Mouse (Mus musculus) heart, postnatal 36 days (tissue): Measurements from ENCODE around the gene Fabp2. TPM values are rescaled to one million over a fixed set of nuclear protein-coding genes. Genes with fewer than 3 reads are reported as not detected.

Source experiments
- DNase-seq, 2 experiments: peaks; one replicate each; pipeline ENCODE4 v3.0.0; 2021 to 2022
- intact Hi-C: fragments of 180-260 bp; cut with DNase I; formaldehyde crosslinking; loops from one replicate; pipeline ENCODE4 v1.15.1; 2025
- total RNA-seq, 2 experiments: library from RNA; stranded (reverse); gene quantifications; 2 replicates each; pipeline ENCODE4 v1.2.3; 2021

The Fabp2 gene
- total RNA-seq, result not detected

DNA sequence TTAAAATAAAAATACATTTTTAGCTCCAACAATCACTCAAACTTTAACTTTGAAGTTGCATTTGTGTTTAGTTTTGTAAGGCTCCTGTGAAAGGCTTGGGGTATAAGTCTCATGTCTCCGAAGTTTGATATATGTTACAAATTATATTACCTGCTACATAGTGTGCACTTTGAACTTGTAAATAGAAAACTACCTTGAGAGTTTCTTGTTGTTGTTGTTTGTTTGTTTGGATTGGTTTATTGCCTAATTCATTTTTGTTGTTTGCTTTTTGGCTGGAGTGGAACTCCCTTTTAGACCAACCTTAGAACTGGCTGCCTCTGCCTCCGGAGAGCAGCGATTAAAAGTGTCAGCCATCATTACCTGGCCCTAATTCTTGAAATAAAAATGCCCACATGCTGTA lies at the start of gene Fabp2:
Fabp2 (plus strand) TSS at position 301 of the 400 bp plus-strand sequence.
- intact Hi-C loops, result no loop called here

DNA sequence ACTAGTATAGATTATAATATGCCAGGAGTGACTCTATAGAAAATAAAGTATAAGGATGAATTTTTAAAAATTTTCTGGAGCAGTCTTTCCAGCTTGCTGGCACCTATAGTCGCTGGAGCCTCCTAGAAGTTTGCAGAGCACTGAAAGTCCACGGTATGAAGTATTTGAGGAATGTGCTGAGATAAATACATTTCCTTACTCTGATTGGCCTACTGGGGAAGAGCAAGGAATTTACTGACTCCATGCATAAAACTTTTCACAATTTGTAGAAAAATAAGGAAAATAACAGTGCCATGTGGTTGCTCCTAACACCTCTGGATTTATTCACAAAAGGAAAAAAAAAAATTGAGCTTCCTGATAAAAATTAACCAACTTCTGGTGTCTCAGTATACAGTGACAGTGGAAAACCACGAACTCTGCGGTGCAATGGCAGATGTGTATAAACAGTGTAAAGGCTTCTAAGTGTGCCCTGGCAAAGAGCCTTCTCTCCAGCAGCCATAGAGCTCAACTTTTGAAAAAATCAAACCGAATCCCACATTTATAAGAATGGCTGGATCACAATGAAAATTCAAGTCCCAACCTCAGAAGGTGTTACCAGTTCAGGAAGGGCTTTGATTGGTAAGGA lies 46.4 kb upstream of the Fabp2 start:
- DNase-seq, result no peak
- intact Hi-C loops, result no loop called here

More for the DNA sequence above, at the start of gene Fabp2:
- no peak for DNase-seq

DNA sequence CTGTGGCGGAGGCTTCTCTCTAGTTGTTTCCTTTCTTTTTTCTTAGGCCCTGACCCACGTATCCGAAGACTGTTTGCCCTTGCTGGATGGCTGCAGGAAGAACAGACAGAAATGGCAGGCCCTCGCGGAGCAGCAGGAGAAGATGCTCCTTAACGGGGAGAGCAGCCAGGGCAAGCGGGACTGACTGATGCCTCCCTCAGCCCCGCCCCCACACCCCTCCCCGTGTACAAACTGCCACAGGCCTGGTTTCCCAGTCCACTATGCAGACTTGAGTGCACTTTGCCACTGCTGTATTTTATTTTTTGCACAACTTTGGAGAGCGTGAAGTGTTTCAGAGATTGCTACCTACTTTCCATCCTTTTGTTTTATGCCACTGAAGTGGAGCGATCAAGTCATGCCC lies 39.7 kb upstream of the Fabp2 start:
- intact Hi-C loops, result loop anchor here (5.0 kb wide), 1 partner anchor 47 kb away; no protein-coding TSS in a partner anchor
- no peak for DNase-seq

DNA sequence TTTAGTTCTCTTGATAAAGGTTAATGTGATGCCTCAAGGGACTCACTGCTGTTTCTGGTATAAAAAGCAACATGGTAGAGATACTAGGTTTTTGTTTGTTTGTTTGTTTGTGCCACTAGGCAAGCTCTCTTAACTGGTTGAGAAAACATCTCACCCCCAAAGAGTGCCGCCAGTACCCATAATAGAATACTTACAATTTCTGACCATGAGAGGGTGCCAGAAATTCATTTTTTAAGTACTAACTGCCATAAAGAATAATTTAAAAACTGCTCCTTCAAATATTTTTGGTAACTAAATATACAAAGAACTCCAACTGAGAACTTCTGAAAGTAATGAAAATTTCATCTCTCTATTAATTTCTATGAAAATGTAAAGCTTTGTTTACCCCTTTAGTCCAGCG lies 35.0 kb upstream of the Fabp2 start:
- intact Hi-C loops, result loop anchor here (5.0 kb wide), 1 partner anchor 42 kb away; no protein-coding TSS in a partner anchor

DNA sequence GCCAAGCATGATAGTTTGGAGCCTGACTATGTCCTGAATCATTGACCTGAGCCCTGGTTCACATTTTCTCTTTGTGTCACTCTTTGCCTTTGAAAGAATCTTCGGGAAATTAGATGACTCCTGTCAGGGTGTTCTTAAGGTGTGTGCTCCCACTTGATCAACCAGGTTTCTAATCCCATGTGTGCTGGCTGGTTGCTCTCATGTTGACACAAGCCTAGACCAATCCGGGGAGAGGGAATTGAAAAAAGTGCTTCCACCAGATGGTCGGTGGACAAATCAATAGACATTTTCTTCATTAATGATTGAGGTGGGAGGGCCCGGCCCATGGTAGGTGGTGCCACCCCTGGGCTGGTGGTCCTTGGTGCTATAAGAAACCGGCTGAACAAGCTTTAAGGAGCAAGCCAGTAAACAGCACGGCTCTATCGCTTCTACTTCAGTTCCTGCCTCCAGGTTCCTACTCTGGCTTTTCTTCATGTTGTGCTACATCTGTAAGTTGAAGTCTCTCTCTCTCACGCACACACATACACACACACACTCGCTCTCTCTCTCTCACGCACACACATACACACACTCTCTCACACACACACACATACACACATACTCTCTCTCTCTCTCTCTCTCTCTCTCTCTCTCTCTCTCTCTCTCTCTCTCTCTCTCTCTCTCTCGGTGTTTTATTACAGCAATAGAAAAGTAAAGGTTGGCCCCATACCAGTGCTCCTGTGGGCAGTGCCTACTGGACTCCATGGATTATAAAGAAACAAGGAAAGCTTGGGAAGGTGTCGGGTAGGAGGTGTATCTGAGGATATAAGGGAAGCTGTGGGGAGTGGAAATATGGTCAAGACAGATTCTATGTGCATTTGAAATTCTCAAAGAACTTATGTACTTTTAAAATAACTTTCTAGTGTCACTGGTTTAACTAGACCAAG lies 34.0 kb upstream of the Fabp2 start:
- no peak for DNase-seq
- intact Hi-C loops, result no loop called here

More for the DNA sequence above, 35.0 kb upstream of the Fabp2 start:
- no peak for DNase-seq

DNA sequence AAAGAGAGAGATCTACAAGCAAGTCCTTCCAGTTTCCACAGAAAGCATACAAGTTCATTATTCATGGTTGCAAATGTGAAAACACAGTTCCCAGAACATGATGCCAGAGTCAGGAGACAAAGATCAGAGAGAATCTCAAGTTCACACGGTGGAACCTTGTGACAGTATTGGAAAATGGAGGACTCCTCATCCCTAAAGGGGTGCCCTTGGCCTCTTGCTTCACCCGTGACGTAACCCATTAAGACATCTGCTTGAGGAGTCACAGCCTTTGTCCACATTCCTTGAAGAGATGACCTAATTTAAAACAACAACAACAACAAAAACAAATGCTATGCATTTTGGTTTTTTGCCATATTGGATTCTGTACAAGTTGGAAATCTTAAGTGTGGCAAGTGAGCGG lies 29.8 kb upstream of the Fabp2 start:
- intact Hi-C loops, result no loop called here
- DNase-seq, result no peak

DNA sequence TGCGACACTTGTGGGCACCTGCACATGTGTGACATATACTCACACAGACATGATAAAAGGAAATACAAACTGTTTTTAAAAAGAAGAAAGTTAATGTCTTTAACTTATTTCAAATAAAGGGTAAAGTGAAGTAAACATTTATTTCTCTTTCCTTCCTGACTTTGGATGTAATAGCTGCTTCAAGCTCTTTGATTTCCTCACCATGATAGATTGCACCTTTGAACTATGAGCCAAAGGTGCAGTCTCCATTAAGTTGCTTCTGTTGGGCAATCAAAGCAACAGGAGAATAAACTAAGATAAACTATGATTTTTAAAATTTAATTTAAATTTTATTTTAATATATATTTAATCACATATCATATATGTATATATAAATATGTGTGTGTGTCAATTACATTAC lies 26.6 kb upstream of the Fabp2 start:
- DNase-seq, result no peak
- intact Hi-C loops, result no loop called here

DNA sequence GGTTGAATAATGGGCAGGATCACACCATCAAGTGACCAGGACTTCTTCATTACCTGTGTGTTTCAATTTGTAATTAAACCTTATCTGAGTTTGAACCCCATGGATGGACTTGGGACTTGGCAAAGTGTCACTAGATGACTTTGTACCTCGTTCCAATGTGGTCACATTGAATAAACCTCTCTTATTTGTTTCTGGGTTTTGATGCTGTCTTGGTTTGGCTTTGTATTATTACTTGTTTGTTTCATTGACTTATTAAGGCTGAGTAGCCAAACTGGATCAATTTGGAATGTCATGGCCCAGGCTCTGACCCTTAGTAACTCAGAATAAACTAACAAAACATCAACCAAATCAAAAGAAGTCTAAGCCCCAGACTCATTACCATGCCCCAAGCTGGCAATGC lies 23.3 kb upstream of the Fabp2 start:
- intact Hi-C loops, result no loop called here
- no peak for DNase-seq

DNA sequence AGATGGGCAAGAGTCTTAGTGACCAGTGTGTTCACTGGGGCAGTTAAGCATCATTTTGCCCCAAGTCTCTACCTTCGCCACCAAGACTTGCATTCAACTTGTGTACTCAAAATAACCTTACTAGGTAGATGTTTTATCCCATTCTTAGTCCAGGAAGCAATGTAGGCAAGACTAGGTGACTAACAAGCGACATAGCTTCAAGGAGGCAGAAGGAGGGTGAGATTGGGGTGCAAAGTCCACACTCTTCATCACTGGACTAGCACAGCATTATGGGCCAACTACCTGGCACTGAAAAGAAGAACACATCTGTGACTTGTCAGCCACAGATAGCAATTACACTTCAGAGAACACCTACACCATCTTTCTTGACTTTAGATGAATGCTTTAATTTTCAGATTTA lies 18.0 kb upstream of the Fabp2 start:
- no peak for DNase-seq
- intact Hi-C loops, result no loop called here

DNA sequence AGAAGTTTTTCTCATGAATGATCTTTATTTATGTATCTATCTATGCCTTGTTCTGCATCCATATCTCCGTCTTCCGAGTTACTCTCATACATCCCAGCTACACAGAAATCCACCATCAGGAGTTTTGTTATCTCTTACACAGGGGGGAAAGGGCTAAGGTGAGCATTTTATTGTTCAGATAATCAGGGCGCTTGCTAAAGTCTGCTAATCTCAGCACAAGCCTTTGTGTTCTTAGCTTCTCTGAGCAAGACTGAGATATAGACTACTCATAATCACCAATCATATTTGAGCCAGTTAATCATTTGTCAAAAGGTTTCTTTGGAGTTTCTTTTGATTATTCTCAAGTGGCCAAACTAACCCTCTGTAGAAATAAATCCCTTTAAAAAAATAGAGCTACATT lies 17.3 kb upstream of the Fabp2 start:
- DNase-seq, result no peak
- intact Hi-C loops, result no loop called here

DNA sequence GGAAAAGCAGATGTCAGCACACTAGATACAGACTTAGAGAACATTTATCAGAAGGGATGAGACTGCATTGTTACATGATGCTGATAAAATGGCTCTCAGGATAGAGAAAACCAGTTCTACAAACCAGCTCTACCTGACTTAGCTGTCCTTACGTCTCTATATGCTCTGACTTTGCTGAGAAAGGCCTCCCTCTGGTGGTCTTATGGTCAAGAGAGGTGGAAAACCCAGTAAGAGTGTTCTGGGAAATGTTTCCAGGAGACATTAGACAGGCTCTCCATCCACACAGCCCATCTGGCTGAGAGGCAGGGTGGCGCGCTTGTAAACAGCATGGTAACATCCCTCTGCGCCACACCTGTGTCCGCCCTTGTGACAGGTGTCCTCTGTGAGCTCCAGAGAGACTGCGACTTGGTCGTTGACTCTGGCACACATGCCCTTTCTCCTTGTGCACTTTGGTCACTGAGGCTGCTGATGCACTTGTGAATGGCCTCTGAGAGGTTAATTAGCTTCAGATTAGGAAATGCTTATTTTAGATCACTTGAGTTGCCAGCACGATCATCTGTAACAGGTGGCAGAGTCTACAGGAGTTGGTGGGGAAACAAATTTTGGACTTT lies 16.1 kb upstream of the Fabp2 start:
- intact Hi-C loops, result no loop called here
- no peak for DNase-seq

DNA sequence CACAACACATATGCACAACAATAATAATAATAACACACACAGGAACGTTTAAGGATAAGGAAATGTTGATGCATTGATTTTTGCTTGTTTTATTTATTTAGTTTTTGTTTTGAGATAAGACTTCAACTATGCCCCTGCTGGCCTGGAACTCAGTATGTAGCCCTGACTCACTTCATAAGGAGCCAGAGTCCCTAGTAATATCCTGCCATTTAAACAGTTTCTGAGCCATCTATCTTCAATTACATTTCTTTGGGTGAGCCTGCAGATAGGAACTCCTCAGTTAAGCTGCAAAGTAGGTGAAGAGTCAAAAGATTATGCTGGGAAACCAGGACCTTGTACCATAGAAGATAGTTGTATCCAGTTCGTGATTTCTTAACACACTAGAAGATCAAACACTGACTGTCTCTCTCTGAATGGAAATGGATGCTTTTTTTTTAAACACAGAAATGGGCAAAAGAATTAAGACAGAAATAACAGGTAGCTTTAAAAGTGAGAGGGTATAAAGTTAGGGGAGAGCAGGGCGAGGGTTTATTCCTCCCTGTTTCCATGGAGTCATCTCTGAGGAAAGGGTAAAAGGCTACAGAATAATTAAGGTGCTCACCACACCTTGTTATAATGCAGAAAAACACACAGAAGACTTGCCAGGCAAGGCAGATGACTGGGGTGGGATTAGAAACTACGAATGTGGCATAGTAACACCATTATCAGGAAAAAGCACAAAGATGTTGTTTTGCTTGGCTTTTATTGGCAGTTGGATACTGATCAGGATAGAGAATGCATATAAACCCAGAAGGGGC lies 7.2 kb upstream of the Fabp2 start:
- intact Hi-C loops, result no loop called here
- DNase-seq, result no peak

DNA sequence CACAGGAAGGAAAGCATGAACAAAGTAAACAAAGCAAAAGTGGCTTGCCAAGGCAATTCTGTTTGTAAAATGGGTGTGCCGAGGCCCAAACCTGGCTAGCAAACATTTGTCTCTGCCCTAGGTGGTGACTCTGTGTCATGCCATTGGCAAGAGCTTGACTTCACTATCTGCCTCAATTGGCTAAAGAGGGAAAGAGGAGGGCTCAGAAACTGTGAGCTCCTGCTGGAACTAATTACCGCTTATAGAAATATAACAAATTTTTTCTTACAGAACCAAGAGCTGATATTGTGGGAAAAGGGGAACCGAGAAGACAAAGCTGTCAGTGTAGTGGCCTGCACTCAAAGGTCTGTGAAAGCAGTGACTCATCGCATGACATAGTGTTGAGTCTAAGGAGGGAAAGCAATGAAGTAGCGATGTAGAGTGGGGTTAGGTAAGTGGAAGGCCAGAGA lies 6.5 kb upstream of the Fabp2 start:
- intact Hi-C loops, result no loop called here
- no peak for DNase-seq

DNA sequence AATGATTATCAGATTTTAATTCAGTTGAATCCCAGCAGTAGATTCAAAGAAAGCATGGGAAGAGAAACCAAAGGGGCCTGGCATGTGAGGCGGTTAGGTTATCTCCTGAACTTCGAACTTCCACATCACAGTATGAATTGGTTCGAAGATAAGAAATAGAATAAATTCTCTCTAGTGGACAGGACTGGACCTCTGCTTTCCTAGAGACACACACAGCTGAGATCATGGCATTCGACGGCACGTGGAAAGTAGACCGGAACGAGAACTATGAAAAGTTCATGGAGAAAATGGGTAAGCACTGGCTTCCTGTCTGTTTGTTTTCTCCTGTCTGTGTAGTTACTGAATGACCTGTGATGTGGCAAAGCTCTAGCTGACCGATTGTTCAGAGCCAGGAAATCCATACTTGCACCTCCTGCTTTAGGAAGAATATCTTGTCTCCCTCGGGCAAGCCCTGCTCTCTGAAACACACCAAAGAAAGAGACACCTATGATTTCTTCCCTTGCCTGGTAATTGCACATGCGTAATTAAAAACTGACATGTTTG lies 388 bp downstream of the Fabp2 start:
- DNase-seq, result no peak
- intact Hi-C loops, result no loop called here

DNA sequence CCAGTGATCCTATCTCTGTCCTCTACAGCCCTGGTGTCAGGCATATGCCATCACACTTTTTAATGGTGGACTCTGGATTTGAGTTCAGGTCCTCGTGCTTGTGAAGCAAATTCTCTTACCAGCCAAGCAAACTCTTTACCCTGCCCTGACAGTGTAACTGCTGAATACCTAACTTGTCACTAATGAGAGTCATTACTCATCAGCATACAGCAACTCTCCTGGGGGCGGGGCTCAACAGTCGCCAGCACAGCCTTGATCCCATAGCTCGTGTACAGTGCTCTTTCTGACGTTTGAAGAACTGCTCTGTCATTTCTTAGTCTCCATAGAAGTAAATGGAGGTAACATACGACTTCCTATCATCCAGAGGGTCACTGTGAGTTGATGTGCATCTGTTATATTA lies 3.4 kb downstream of the Fabp2 start:
- intact Hi-C loops, result no loop called here
- no peak for DNase-seq

DNA sequence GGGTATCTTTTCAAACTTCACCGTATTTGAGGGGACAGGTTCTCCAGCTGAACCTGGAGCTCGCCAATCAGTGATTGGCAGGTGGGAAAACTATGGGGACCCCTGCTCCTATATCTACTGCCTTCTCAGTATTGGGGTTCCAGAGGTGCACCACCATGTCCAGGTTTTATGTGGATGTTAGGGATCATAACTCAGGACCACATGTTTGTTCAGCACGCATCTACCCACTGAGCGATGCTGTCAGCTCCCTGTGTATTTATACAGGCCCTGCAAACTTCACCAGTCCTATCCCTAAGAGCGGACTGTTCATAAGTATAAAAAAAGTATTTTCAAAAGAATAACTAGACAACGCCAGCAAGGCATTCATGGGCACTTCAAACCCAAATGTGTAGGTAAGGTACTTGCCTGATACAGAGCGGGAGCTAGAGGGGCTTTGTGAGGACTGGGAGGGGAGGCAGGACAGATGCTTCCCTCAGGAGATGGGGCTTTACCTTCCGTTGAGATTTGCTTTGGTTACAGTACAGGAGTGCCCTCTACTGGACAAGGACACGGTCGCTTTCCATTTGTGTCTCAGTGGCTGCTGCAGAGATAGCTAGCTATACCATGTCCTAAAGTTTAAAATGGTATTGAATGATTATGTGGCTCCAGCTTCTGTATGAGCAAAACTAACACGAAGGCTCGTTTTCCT lies 9.0 kb downstream of the Fabp2 start:
- intact Hi-C loops, result loop anchor here (1.0 to 5.0 kb wide), 4 partner anchors 47 to 256 kb away; no protein-coding TSS in a partner anchor
- DNase-seq, result peak; percentile 17 to 23

DNA sequence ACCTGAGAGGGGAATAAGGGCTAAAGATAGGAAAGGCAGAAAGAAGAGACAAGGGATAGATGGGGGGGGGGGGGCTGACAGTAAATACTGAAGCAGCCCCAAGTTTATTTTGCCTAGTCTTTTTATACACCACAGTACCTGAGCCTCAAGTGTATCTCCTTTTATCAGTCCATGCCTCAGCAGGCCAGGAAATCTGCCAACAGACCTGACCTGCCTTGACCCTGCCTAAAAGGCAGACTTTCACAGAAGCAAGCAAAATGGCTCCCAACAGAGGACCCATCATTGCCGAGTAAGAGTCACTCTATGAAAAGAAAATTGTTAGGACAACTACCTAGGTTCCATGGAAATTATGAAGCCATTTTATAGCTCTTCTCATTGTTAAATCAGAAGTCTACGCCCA lies 13.0 kb downstream of the Fabp2 start:
- no peak for DNase-seq
- intact Hi-C loops, result no loop called here

DNA sequence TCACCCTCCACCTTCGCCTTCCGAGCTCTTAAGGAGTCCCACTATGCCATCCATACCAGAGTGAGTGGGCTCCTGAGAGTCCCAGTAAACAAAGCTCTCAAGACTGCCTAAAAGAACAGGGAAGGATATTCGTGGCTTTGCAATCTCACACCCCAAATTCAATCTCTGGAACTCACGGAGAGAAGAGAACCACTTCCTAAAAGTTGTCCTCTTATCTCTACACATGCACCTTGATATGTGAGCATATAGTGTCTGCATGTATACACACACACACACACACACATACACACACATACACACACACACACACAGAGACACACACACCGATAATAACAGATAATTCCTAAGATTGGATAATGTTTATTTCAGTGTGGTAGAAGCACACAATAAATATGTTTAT lies 20.6 kb downstream of the Fabp2 start:
- intact Hi-C loops, result no loop called here
- no peak for DNase-seq

DNA sequence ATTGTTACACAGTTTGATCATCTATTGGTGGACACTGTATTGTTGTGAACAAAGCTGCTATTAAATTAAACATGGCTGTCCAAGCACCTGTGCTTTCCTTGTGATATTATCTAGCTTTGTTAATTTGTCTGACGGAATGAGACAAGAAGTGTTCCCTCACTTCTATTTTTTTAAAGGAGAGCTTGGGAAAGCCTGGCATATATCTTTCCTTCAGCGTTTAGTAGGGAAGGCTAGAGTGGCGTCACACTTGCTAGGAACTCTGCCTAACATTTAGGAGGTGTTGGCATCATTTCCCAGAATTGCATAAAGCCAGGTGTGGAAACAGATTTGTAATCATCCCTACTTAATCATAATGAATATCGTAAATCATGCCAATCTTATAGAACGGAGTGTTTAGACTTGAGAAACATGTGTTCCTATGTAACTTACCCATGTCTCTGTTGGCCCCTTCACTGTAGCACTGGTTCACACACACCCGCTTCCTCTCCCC lies 21.4 kb downstream of the Fabp2 start:
- intact Hi-C loops, result no loop called here
- no peak for DNase-seq

DNA sequence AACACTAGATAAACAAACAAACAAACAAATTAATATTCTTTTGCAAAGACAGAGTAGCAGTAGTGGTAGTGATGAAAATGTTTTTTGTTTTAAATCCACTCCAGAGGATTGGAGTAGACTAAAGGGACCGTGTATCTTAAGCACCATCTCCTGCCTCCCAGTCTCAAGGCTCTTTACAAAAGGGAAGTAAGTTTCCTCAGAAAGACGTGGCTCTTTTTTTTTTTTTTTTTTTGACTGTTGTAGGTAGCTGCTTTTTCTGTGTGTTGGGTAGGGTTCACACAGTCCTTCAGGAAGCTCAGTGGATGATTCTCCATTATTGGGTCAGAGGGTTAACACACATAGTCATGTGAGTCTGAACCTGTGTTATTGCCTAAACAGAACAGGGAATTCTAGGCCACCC lies 23.8 kb downstream of the Fabp2 start:
- DNase-seq, result no peak
- intact Hi-C loops, result no loop called here
